Mouse (Mus musculus) Patski (cell line): ENCODE measurements around the gene Gm16181. TPM values are rescaled to one million over a fixed set of nuclear protein-coding genes. Genes with fewer than 3 reads are reported as not detected.

ENCODE experiments used
- ATAC-seq: fragments of 100-300 bp; one replicate; pipeline ENCODE4 v1.8.0; 2021
- CTCF ChIA-PET: fragments of 350-600 bp; sonication (Branson Sonifier 250); formaldehyde crosslinking; loops from one replicate; lab custom pipeline; 2022; ENCODE audit warnings: inconsistent platforms; lab: Charles Lee
- POLR2A ChIA-PET: fragments of 350-600 bp; sonication (Branson Sonifier 250); formaldehyde crosslinking; loops from one replicate; lab custom pipeline; 2022; ENCODE audit warnings: antibody characterized with exemption, inconsistent platforms; lab: Charles Lee
- DNase-seq: peaks from one replicate; pipeline ENCODE4 v3.0.0-alpha.2; 2011; ENCODE audit warnings: low read depth, low spot score
- H3K27me3 ChIP-seq: fragments of 371-371 bp; one replicate; pipeline ENCODE4 v1.5.1; 2021
- CTCF ChIP-seq: fragments of 100-300 bp; IDR thresholded peaks from one replicate; pipeline ENCODE4 v1.5.1; 2021
- in situ Hi-C: fragments of 300-500 bp; cut with MboI; formaldehyde crosslinking; loops from 3 replicates; pipeline ENCODE4 v1.11.1; 2018; ENCODE audit warnings: low pct_unique_long_range_greater_than_20kb, mixed read lengths
- polyA plus RNA-seq: library from polyadenylated mRNA; unstranded; gene quantifications from one replicate; pipeline ENCODE4 v1.2.3, GENCODE M21; 2021

The Gm16181 gene
- polyA plus RNA-seq, 1 experiment from 2014 or later: 0.54 TPM

DNA sequence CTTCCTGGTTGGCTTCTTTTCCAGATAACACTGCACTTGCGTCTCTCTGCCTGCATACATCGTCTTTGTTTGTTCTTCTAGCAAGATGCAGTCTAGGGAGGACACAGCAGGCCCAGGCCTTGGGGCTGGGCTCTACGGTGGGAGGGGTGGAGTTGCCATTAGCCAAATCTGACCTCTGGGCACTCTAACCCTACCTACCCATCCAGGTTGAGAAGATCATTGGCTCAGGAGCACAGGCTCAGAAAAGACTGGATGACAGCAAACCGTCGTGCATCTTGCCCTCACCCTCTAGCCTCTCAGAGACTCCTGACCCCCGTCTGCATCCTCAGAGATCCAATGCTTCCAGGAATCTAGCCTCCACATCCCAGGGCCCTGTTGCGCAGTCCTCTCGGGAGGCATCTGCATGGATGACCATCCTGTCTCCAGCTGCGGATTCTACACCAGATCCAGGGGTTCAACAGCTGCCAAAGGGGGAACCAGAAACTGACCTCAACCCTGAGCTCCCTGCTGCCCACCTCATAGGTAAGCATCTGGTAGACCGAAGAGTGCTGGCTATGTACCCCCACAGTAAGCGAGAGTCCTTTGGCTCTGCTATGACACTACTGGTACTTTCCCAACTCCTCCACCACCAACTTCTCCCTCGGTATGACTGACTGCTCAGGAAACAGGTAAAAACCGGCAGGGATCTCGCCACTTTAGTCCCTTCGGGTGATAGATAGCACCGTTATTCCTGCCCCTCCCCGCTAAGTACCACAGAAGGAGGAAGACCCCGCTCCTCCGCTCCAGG is 25.6 kb upstream of the Gm16181 start:
- ATAC-seq (no peak), DNase-seq (no peak)
- in situ Hi-C loops: no loop called here
- POLR2A ChIA-PET: no interaction called here
- H3K27me3 ChIP-seq: no peaks in the 10 kb centered on the region
- no peak for TF ChIP-seq CTCF
- CTCF ChIA-PET: interaction anchor here (0.7 to 1.1 kb wide), 3 partner anchors 10 to 37 kb away, joined by 3 read pairs; no protein-coding TSS in a partner anchor

DNA sequence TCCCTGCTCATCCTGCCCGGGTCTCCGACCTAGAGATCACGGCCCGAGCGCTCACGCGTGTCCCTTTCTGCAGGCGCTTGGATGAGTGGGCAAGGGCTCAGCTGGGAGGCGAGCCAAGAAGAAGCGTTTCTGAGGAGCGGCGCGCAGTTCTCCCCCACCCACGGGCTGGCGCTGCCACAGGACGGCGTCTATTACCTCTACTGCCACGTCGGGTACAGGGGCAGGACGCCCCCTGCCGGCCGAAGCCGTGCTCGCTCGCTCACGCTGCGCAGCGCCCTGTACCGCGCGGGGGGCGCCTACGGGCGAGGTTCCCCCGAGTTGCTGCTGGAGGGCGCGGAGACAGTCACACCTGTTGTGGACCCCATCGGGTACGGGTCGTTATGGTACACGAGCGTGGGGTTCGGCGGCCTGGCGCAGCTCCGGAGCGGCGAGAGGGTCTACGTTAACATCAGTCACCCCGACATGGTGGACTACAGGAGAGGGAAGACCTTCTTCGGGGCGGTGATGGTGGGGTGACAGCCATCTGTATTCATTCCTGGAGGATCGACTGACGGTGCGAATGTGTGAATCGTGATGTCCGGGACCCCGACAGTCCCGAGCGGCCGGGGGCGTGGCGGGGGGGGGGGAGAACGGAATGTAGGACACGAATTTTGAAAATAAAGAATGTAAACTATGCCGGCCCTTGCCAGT is 24.9 kb upstream of the Gm16181 start:
- ATAC-seq (peak; percentile 27), DNase-seq (peak; percentile 13)
- POLR2A ChIA-PET: no interaction called here
- peak; percentile 100 for TF ChIP-seq CTCF
- no peaks in the 10 kb centered on the region for H3K27me3 ChIP-seq
- CTCF ChIA-PET: interaction anchor here (0.7 to 1.1 kb wide), 2 partner anchors 11 to 36 kb away, joined by 3 read pairs; no protein-coding TSS in a partner anchor
- in situ Hi-C loops: no loop called here

DNA sequence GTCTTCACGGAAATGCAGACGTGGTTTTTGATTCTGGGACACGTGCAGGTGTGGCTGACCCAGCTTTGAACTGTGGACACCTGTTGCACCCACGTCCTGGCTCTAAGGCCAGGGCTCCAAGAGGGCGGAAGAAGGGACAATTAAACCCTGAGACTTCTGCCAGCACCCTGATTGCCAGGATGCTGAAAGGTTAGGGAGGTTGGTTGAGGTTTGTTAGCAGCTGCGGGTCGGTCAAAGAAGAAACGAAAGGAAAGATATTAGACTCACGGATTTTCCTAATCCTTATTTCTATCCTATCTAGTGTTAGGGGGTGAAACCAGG is 24.4 kb upstream of the Gm16181 start:
- in situ Hi-C loops: no loop called here
- ChIA-PET CTCF (interaction anchor here (1.1 kb wide), 1 partner anchor 35 kb away, joined by 3 read pairs; no protein-coding TSS in a partner anchor), POLR2A (no interaction called here)
- no peak for TF ChIP-seq CTCF
- H3K27me3 ChIP-seq: no peaks in the 10 kb centered on the region
- ATAC-seq (no peak), DNase-seq (no peak)

DNA sequence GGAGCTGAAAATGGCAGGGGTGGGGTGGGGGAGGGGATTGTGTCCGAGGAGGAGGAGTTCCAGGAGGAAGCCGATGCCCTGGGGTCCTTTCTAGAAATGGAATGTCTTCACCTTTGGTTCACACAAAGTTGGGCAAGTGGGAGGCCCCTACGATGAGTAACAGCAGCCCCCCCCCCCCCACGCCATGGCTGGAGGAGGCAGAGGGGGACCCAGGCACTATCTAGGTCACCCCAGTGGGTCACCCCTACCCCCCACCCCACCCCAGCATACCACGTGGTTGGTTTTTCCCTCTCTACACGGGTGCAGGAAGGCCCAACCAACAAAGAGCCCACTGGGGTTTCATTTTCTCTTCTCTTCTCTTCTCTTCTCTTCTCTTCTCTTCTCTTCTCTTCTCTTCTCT is 23.5 kb upstream of the Gm16181 start:
- DNase-seq: no peak
- in situ Hi-C loops: no loop called here
- ChIA-PET CTCF (no interaction called here), POLR2A (interaction anchor here (0.6 kb wide), 1 partner anchor 33 kb away, joined by 3 read pairs; no protein-coding TSS in a partner anchor)
- ATAC-seq: no peak
- no peak for TF ChIP-seq CTCF
- no peaks in the 10 kb centered on the region for H3K27me3 ChIP-seq

DNA sequence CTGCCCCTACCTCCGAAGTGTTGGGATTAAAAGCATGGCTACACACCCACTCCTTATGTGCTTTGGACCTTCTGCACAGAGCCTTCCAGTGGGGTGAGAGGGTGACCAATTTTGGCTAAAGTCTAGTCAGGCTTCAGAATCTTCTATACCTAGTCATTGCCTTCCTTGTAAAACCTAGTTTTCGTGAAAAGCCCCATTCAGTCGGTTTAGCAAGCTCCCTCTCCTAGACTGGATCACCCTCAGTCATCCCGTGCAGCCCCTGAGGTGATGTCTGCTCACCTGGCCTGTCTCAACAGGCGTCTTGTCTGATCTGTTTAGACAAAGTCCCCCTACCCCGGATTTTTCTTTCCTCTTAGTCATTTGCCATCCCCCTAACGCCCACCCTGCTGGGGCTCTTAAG is 22.6 kb upstream of the Gm16181 start:
- DNase-seq (no peak), ATAC-seq (no peak)
- H3K27me3 ChIP-seq: no peaks in the 10 kb centered on the region
- TF ChIP-seq CTCF: no peak
- in situ Hi-C loops: no loop called here
- ChIA-PET CTCF (no interaction called here), POLR2A (no interaction called here)

DNA sequence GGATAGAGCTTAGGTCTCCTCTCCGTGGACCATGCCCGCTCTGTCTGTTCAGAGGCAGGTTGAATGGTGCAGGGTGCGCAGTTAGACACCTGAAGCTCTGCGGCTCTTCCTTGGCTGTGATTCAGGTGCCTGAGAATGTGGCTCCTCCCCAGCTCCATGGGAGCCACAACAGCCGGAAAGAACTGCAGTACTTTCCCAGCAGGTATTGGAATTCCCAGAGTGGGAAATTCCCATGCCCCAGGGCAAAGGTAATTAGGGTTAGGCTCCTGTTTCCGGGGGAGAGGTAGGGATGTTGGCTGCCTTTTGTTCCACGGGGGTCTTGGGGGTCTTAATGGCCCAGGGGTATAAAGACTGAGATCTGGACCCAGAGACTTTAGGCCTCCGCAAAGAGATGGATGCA is 21.7 kb upstream of the Gm16181 start:
- no peak for ATAC-seq
- no peak for DNase-seq
- ChIA-PET POLR2A (no interaction called here), CTCF (interaction anchor here (0.6 kb wide), 1 partner anchor 30 kb away, joined by 3 read pairs; no protein-coding TSS in a partner anchor)
- H3K27me3 ChIP-seq: no peaks in the 10 kb centered on the region
- no peak for TF ChIP-seq CTCF
- in situ Hi-C loops: no loop called here

DNA sequence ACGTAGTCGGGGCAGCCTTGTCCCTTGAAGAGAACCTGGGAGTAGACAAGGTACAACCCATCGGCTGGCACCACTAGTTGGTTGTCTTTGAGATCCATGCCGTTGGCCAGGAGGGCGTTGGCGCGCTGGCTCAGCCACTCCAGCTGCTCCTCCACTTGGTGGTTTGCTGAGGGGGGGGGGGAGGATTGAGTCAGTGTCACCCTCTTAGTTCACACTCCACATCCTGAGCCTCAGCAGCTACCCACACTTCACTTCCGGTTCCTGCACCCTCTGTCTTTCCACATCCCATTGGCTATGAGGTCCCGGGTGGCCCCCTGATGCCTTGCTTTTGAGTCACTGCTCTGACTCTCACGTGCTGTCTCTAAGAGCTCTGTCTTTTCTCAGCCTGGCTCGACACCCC is 20.2 kb upstream of the Gm16181 start:
- in situ Hi-C loops: no loop called here
- no peak for TF ChIP-seq CTCF

DNA sequence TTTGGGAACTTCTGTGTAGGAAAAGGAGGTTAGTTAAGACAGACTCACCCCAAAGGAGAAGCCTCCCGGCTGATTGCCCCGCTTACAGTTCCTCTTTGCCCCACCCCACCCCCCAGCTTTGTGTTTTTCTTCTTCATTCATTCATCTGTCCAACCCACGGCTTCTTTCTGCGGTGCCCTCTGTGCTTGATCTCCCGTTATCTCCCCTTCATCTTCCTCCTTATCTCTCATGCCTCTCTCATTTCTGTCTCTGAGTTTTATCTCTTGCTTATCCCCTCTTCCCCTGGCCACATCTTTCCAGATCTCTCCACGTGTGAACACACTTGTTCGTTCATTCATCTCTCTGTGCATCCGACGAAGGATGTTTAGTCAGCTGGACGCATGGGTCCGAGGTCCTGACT is 19.5 kb upstream of the Gm16181 start:
- ChIA-PET CTCF (interaction anchor here (1.0 kb wide), 1 partner anchor 11 kb away, joined by 3 read pairs; no protein-coding TSS in a partner anchor), POLR2A (no interaction called here)
- in situ Hi-C loops: no loop called here
- no peak for ATAC-seq
- H3K27me3 ChIP-seq: no peaks in the 10 kb centered on the region
- no peak for DNase-seq
- no peak for TF ChIP-seq CTCF

More for the DNA sequence above, 20.2 kb upstream of the Gm16181 start:
- ATAC-seq (no peak), DNase-seq (no peak)
- ChIA-PET POLR2A (no interaction called here), CTCF (no interaction called here)
- no peaks in the 10 kb centered on the region for H3K27me3 ChIP-seq

DNA sequence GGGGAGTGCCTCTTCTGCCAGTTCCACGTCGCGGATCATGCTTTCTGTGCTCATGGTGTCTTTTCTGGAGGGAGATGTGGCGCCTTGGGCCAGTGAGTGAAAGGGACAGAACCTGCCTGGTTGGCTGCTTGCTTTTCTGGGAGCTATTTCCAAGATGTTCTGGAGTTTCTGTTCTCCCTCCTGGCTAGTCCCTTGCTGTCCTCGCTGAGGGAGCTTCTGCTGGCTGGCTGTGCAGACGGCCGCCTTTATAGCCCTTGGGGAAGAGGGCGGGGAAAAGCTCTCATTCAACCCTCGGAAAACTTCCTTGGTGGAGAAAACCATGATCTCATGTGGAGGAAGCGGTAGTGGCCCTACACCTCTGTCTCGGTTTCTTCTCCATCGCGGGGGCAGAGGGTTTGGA is 18.8 kb upstream of the Gm16181 start, which contains the start of gene Tnf:
Gene Tnf, minus strand, starts transcription at position 221 of the 400 bp plus-strand sequence.
- DNase-seq: no peak
- H3K27me3 ChIP-seq: no peaks in the 10 kb centered on the region
- ChIA-PET POLR2A (no interaction called here), CTCF (interaction anchor here (1.0 kb wide), 1 partner anchor 12 kb away, joined by 3 read pairs; no protein-coding TSS in a partner anchor)
- TF ChIP-seq CTCF: no peak
- ATAC-seq: no peak
- in situ Hi-C loops: no loop called here

DNA sequence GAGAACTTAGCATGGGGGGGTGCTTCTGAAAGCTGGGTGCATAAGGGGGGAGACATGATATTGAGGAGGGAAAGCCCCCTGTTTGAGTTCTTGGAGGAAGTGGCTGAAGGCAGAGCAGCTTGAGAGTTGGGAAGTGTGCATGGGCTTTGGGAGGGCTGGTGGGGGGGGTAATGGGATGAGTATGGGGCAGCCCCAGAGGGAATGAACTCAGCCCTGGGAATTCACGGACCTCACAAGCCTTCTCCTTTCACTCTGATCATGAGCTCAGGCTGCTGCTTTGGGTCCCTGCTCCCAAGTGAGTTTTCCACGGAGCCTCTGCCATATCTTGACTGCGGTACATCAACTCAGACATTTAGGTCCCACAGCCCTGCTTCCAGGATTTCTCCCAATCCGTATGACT is 18.2 kb upstream of the Gm16181 start:
- POLR2A ChIA-PET: no interaction called here
- in situ Hi-C loops: no loop called here
- no peaks in the 10 kb centered on the region for H3K27me3 ChIP-seq
- CTCF ChIA-PET: interaction anchor here (1.0 kb wide), 1 partner anchor 12 kb away, joined by 3 read pairs; no protein-coding TSS in a partner anchor
- TF ChIP-seq CTCF: no peak
- DNase-seq (no peak), ATAC-seq (no peak)
